Mouse (Mus musculus) natural killer cell, adult 2 months (primary cell): Measurements from ENCODE around the gene Cfap97d1.
A peak's percentile ranks its signal among the peaks of the same experiment; 100 is the strongest.

Source experiments
- DNase-seq, 2 experiments: peaks; one replicate each; pipeline ENCODE4 v3.0.0; 2022; ENCODE audit warnings: low spot score in 2 of 2

The Cfap97d1 gene

DNA sequence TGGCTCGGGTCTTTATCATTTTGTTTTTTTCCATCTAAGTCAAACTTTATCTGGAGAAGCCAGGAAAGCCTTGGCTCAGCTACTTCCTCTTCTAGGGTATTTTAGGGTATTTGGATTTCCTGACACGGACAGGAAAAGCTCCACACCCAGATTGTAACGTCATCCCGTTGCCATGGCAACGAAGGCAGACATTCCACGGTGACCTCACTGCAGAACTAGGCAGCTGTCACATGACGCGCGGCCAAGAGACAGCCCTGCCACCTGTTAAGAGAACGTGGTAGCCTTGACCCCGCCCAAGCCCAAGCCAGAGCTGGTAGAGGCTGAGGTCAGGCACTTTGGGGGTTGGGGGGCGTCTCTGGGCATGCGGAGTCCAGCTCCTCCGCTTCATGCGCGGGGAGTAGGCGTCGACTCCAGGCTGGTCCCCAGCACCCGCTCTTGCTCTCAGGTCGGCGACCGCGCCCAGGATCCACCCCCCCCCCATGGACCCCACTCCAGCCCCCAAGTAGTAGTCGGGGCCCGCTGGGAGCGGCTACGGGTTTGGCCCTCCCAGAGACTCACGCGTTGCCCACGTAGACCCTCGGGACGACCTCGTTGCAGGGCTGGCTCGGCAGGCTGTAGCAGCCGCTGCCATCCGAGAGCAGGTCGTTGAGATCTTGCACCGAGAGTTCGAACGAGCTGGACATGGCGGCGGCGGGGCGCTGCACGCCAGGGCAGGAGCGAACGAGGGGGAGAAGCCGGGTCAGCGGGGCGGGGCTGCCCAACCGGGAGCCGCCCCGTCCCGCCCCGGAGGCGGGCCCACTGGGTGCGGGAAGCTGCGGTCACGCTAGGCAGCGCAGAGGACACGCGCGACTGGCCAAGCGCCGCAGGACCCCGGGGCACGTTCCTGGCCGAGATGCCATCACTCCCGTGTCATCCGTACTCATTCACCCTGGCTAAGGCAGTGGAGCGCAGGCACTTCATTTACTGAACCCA lies at the start of gene Cfap97d1:
Gene Cfap97d1 (plus strand): TSS at position 226 of the 972 bp plus-strand sequence.
- DNase-seq: peak; percentile 85 to 86

DNA sequence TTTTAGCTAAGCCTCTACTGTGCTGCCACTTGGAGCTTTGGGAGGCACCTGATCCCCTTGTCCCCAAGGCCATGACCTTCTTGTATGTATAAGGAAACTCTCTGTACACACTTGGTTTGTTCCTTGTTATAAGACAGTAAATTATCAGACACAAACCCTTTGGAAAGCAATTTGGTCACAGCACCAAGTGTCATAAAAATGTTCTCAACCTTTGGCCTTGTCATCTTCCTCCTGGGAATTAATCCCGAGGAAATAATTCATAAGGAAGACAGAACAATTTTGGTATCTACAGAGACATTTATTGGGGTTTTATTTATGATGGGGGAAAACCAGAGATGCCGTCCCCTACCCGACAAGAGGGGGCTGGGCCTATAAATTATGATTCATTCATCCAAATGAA lies 48.3 kb upstream of the Cfap97d1 start:
- no peak for DNase-seq

DNA sequence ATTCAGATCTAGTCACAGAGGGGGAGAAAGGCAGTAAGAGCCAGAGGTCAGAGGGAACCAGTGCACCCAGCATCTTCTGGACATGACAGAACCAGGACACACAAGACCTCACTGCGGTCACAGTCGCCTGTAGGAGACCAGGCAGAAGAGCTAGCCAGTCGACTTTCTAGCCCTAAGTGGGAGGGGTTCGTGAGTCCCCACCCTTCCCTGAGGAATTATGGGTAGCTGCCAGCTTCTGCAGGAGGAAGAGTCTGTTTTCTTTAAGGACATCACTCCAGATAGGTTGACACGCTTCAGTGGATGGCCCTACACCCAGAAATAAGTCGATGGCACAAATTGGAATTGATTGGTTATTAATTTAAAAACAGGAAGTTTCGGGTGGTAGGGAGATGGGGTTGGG lies 47.7 kb upstream of the Cfap97d1 start:
- no peak for DNase-seq

DNA sequence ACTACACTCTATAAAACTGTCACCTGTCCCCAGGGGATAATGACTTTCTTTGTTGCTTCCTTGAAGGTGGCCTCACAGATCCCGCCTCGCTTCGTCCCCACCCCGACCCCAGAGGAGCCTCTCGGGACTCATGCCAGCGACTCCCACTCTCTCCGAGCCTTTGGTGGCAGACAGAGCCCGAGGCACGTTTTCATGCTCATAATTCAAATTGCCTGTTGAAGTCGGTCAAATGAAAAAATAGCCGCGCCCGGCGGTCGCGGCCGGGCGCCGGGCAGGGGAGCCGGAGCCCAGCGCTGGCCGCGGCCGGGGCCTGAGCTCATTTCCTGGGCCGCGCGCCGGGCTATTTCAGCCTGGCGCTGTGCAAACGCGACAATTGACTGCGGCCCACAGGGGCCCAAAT lies 47.0 kb upstream of the Cfap97d1 start:
- no peak for DNase-seq

DNA sequence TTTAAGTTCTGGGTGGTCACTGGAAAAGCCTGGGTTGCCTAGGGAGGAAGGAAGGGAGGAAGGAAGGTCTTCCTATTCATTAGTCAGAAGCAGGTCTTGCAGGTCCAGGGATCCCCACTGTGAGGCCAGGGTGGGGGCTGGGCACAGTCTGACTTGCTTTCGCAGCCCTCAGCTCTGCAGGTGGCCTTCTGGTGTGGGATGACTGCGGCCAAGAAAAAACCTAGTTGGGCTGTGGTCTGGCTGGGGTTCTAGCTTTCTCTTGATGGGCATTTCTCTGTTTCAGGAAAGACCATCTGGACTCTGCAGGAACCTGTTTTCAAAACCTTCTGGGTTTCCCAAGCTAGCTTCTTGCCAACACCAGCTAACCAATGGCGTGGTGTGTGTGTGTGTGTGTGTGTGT lies 41.0 kb upstream of the Cfap97d1 start:
- DNase-seq: no peak

DNA sequence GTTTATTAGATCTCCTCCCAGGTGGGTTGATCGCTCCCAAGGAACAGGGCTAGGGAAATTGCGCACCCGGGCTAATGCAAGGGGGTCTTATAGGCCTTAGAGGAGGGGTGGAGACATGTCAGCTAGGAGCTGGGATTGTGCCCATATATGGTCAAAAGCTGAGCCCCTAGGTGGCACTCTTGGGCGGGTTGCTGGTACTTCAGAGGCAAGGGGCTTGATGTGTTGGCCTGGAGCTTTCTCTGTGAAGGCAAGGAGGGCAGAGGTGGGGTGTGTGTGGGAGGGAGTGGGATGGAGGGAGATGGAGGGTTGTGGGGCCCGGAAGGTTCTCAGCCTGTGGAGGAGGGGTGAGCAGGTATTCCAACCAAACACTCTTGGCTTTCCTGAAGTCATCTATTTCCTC lies 37.6 kb upstream of the Cfap97d1 start:
- no peak for DNase-seq

DNA sequence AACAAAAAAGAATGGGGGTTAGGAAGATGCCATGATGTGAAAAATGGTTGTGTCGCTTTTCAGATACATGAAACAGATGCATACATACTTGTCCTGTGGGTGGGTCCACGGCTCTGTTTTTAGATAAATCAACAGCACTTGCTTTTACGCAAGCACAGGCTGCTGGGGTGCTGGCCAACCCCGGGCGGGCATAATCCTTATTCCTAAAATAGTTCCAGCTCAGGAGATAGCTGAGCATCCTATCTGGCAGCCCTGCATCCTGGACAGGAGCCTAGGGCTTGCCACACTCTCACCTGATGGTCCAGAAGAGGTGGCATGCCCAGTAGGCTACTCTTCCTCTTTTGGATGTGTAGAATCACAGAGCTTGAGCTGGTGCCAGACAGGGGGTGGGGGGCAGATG lies 34.1 kb upstream of the Cfap97d1 start:
- no peak for DNase-seq

DNA sequence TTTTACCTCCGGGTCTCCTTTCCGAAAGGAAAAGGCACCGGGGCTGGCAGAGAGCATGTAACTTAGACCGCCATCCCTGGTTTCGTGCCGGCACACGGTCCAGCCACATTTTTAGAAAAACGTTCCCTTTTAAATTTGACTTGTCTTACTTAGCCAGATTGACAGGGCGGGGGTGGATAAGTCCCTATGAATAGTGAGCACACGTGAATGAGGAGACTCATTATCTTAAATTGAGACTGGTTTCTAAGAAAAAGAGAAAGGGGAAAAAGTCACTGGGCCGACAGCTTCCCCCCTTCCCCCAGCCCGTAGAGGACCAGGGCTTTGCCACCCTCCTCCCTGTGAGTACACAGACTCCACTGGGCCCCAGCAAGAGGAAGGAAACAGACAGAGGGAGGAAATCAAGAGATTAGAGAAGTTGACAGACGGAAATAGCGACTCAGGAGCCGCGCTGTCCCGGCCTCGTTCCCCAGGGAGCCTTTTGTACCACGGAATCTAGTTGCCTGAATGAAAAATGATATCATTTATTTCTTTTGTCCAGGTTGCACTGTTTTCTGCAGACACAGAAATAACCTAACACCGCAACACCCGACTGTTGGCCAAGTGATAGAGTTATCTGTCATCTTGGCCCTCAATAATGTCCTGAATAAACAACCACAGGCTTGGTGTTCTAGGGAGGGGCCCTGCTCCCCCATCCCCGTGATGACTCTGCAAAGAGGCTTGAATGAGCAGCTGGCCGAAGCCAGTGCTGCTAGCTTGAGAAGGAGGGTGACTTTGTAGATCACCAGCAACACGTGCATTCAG lies 31.3 kb upstream of the Cfap97d1 start:
- DNase-seq: peak; percentile 13 to 22

DNA sequence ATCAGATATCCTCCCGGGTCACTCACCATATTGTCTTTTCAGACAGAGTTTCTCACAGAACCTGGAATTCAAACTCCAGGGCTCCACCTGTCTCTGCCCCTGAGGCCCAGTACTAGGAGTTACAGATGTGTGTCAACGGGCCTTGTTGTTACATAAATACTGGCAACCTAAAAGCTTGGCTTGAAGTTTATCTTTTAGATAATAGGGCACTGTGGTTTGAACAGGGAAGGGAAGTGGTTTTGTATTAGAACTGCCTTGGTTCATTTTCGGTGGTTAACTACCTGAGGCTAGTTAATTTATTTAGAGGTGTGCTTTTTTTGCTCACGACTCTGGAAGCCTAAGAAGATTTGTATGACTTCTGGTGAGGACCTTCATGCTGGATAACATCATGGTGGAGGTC lies 30.6 kb upstream of the Cfap97d1 start:
- no peak for DNase-seq

DNA sequence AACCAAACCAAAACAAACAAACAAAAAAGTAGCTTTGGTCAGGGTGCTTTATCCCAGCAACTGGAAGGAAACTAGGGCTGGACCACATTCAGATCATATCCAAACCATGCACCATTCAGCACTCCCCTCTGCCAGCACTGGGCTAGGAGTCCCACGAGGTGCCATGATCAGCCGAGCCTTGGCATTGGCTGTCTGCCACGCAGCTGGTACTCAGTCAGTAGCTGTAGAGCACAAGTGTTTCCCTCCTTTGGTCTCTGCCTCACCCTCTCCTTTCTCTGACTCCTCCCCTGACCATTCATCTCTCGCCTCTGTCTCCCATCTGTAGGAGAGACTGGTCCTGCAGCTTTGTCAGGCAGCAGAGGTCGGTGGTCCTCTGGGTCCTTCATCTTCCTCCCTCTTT lies 26.6 kb upstream of the Cfap97d1 start:
- DNase-seq: no peak

DNA sequence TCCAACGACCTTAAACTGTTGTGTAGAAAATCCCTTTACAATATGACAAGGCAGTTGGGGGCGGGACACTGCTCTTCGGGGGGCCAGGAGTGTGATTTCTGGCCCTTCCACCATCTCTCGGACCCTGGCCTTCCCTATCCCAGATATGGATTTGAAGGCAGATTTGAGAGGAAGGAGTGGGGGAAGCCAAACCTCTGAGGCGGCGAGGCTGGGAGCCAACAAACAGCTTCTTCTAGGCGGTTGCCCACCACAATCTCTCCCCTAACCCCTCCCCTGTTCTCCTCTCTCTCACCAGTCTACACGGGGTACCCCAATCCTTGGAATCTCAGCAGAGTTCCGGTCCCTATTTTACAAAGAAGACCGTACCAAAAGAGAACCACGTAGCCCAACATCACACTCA lies 21.0 kb upstream of the Cfap97d1 start:
- no peak for DNase-seq

DNA sequence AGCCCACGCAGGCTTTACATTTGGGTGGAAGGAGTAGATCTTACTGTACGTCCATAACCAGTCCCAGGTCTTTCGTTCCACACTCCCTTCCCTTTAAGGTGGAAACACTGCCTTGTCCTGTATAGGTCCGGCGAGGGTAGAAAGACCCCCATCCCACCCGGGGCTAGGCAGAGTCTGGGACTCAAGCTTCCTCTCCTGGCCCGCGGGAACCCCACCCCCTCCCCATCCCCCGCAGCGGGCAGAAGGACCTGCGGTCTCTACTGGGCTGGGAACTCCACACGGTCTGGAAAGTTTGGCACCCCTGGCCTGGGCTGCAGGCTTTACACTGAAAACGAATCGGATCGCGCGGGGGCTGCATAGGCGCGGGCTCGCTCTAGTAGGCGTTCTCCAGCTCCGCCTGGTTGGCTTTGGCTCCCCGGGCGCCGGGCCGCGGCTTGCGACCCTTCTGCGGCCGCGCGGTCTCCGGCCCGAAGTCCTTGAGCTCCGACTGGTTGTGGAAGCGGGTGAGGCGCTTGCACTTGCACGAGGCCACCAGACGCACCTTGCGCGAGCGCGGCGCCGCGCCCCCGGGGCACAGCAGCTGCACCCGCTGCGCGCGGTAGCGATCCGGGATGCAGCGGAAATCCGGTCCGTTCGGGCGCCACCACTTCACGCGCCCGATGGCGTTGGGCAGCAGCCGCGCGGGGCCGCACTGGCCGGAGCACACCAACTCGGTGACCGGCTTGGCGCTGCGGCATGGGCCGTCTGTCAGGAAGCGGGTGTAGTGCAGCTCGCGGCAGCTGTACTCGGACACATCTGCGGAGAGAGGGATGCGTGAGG lies 20.4 kb upstream of the Cfap97d1 start:
- no peak for DNase-seq

DNA sequence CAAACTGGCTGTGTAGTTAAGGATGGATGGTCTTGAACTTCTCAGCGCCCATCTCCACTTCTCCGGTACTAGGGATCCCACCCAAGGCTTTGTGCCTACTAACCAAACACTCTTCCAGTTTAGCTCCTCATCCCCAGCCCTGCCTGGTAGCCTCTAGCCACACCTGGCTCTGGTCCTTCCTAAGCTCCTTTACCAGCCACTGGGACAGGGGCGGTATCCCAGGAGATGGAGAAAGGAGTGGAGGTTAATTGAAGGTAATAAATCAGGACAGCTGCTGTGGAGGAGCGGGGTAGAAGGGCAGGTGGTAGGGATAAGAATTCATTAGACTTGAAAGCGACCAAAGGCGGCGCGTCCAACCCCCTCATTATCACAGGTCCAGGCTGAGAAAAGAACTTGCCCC lies 19.4 kb upstream of the Cfap97d1 start:
- no peak for DNase-seq

DNA sequence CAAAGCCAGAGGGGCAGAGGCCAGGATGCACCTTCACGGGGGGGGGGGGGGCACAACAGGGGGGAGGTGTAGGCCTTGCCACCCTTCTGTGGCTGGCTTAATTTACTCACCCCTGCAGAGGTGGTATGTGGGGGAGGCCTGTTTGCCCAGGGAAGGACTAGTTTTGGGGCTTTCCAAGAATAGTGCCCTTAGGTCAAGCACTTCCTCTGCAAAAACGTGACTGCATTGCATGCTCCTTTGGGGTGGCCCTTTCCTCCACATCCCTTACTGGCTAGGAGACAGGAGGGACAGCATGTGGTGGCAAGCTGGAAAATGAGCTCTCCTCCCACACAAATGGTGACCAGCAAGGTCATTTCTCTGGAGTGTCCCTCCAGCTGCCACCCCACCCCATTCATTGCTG lies 18.5 kb upstream of the Cfap97d1 start:
- DNase-seq: no peak

DNA sequence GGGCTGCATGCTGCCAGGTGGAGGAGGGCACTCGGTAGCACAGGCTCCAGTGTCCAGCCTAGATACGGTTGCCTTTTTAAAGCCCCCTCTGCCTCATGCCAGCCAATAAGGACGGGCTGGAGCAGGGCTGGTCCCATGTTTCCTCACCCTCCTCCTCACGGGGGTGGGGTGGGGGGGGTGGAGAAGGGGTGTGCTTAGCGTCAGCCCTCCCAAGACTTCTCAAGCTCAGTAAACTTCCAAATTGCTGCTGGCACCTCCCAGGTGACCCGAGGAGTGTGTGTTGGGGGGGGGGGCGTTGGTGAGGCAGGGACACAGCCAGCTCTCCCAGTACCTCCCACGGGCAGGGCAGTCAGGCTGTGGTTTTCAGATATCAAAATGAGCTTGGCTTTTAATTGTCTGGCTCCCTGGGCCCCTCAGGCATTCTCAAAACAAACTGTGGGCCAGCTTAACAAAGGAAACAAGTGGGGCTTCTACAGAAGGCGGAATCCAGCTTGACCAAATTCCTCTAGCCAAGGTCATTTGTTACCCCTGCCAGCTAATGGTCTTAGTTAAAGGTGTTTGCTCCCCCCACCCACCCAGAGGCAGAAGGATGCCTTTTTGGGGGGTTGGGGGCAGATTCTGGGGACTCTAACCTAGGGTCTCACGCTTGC lies 17.0 kb upstream of the Cfap97d1 start, which contains the start of gene Sost:
Gene Sost (minus strand): TSS at position 51 of the 650 bp plus-strand sequence.
- DNase-seq: no peak

DNA sequence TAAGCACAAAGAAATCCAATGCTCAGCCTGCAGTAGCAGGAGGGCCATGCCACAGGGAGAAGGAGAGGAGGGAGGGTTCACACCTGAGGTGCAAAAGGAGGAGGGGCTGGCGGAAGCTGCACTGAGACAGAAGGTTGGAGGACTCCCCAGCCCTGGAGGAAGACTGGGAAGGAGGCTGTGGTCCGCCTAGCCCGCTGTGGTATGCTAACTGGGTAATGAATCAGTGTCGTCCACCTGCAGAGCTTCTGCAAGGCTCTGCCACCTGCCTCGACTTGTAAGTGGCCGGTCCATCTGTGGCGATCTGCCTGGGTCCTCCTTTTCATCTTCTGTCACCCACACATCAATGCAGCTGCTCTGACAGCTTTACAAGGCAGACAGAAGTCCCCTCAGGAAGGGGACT lies 15.8 kb upstream of the Cfap97d1 start:
- DNase-seq: no peak

DNA sequence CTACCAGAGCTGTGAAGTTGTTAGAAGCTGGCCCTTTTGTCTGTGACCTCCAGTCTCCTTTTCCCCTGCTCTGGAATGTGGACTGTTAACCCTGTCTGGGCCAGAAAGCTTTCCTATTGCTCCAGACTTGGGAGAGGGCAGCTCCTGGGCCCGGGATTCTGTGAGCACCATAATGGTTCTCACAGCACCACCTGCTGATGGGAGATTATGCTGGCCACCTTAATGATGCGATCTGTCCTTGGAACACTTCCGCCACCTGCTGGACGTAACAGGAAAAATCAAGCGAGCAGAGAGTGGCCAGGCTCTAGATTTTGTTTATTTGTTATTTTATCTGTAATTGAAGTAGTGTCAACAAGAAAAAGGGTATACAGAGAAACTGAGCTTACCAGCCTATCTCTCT lies 15.3 kb upstream of the Cfap97d1 start:
- peak; percentile 57 to 77 for DNase-seq

DNA sequence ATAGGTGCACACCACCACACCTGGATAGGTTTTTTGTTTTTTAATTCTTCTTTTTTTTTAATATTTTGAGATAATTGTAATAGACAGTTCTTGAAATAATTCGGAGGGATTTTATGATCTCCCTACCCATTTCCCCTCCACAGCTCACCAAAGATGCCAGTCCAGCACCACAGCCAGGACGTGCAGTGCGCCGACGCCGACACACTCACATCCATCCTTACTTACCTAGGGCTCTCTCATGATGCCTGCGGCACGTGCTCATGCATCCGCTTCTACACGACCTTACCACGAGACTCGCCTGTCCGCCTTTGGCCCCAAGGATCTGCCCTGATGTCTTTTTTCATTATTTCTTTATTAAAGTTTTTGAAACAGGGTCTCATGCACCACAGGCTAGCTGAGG lies 14.2 kb upstream of the Cfap97d1 start:
- DNase-seq: no peak

DNA sequence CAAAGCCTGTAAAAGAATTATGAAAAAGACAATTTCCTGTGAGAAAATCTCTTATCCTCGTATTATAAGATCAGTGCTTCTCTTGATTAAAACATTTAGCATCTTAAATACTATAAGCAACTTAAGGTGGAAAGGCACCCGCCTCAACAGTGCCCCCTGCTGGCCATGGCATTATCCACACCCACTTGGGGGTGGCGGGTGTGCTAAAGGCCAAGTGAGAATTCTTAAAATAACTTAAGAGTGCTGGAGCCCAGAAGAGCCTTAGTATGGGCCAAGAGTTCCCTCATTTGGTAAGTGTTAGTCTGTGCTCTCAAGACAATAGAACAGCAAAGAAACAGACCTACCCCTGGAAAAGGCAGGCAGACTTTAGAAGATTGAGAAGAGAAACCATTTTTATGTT lies 12.7 kb upstream of the Cfap97d1 start:
- peak in 1 of 2 experiments; percentile 49 for DNase-seq

DNA sequence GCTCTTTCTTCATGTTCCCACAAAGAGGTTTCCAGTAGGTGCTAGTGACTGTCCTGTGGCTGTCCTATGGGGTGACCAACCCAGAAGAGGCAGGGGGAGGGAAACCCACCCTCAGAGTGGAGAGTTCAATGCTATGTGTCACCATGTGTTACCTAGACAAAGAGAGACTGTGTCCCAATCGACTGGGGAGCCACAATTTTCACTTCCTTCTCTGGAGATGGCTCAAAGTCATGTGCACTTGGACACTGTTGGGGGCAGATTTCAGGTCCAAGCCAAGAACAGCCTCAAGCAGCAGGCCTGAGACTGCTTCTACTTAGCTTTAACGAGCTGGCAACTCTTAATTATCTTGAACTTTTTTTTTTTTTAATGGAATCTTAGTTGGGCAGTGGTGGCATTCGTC lies 12.0 kb upstream of the Cfap97d1 start:
- no peak for DNase-seq

DNA sequence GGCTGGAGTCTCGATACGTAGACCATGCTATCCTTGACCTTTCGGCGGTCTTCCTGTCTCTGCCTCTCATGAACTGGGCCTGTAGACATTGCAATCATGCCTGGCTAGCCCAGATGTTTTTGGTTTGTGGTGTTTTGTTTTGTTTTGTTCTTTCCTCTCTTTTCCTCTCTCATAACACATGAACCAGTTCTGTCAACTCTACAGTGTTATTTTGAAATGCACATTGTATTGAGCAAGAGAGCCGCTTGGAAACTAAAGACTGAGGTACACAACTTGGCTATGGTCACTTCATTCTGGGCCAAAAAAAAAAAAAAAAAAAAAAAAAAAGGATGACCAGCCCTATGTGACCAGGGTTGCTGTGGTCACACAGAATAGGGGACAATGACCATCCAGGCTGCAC lies 11.4 kb upstream of the Cfap97d1 start:
- DNase-seq: no peak
